Mouse (Mus musculus): ENCODE data around the gene Laptm4a.

Gene Laptm4a

DNA sequence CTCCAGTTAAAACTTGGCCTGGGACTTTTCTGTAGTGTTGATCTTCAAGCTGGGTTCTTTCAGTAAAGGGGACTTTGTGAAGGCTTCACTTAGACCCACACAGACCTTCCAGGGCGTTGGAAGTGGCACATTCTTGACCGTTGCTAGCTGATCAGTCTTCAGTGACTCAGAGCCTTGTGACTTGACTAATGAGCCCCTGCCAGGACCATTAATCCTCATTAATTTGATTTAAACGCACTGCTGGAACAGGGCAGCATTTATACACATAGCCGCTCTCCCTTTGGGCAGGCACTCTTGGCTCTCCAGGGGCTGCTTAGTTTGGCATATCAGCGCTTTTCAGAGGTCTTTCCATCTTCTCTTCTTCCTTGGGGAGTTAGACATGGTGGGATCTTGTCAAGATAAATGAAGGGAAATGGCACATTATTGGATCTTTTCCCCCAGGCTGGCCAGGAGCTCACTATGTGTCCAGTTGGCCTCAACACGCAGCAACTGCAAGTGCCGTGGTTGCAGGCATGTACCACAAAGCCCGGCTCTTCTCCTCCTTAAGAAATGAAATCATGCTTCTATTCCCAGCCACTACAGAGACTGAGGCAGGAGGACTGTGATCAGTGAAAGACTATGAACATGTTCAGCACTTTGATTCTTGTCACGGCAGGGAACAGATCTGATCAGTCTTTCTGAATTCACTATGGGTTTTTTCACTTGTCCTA, 40.3 kb downstream of the Laptm4a start:
- DNase-seq: no peak

DNA sequence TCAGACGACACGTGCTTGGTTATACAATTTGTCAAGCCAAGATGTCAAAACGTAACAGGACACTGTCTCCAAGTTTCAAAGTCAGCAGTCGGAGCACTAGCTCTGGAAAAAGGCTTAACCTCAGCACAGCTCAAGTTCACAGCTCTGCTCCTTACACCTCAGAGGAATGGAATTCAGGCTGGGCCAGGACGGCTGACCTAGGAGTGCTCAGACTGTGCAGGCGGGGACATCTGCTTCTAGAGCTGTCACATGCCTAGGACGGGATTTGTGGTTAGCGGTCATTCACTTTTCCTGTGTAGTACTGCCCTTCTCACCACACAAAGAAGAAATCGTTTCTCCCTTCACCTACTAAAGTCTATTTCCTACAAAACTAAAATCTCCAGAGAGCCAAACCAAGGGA, 48.4 kb downstream of the Laptm4a start:
- DNase-seq: no peak

DNA sequence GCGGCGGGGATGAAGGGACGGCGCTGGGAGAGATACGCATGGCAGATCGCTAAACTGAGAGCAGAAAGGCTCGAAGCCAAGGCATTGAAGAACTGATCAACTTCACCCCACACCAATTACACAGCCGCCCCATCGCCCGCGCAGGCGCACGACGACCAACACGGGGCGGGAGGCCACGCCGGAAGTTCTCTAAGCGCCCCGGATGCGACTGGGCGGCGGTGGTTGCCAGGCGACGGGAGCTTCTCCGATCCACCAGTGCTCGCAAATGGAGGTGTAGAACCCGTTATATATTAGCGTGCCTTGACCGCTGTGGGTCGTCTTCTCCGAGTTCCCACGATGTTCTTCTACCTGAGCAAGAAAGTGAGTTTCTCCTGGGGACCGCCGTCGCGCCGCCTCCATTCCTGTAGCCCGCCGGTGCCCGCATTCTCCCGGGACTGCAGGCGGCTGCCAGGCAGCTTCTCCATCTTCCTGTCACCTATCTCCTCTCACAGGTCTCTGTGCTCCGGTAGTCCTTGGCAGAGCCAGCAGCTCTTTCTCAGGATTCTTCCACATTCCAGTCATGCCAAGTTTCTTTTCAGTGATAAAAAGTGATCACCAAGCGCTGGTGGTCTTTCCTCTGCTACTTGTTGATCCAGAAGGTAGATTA, 52.5 kb downstream of the Laptm4a start, which contains the start of gene Wdr35:
Gene Wdr35 (plus strand): TSS at position 73 of the 646 bp plus-strand sequence.
- DNase-seq: peak; percentile 94

DNA sequence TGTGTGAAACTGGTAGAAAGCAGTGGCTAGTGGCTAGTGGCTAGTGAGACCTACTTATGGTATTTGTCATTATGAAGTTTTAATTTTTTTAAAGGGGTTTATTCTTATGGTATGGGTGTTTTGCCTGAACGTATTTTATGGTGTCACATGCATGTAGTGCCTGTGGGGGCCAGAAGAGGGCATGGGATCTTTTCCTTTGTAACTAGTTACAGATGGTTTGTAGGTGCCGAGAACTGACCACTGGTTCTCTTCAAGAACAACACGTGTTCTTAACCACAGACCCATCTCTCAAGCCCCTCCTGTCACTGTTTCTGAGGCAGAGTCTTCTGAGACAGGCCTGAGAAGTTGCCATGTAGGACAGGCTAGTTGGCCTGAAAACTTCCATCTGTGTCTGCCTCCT, 53.6 kb downstream of the Laptm4a start:
- no peak for DNase-seq

Measured in thymus, postnatal 14 days (tissue).